Mouse (Mus musculus) bone marrow, adult 2 months (tissue): ENCODE results near the gene Bpifc.

Experiments
- CTCF ChIP-seq: fragments of 200-500 bp; IDR thresholded peaks from 2 replicates; pipeline ENCODE4 v1.5.1; 2011; ENCODE audit warnings: low read length, control low read depth; ENCODE audit not compliant: control insufficient read depth, insufficient read depth
- POLR2A ChIP-seq: fragments of 200-500 bp; IDR thresholded peaks from 2 replicates; pipeline ENCODE4 v1.6.1; 2011; ENCODE audit warnings: low read depth, mild to moderate bottlenecking, control low read depth, low read length, borderline replicate concordance; ENCODE audit not compliant: control insufficient read depth

- no peak for TF ChIP-seq POLR2A
- TF ChIP-seq CTCF = no peak
These were observed 38.8 kb downstream of the Bpifc start for GRCm38 (mm10) chr10:85972915-85973314.
